Mouse (Mus musculus): ENCODE data around the gene Pcnx3. TPM values are rescaled to one million over a fixed set of nuclear protein-coding genes. Genes with fewer than 3 reads are reported as not detected.

Gene Pcnx3
- total and polyA plus RNA-seq, 3 experiments, result 7.1 to 34.5 (median 28.6) TPM

- peaks cover 14% of the 10 kb centered on the region for H3K79me2 ChIP-seq (replicated peaks; ENCODE audit: control insufficient read depth, extremely low read depth, insufficient read depth, poor library complexity, severe bottlenecking)
- H3K36me3 ChIP-seq (replicated peaks in 1 of 2; ENCODE audit: control insufficient read depth in 1 of 2, insufficient read depth in 1 of 2, low read length in 1 of 2), result peaks cover 36 to 41% of the 10 kb centered on the region in 2 experiments
- dilution Hi-C loops (cut with MboI; ENCODE audit: extremely low pct_ligation_motif_present, extremely low pct_unique_long_range_greater_than_20kb, low sequenced_read_pairs) (no loop called here), in situ Hi-C loops (cut with MboI; ENCODE audit: low pct_ligation_motif_present, low pct_unique_long_range_greater_than_20kb, low sequenced_read_pairs) (no loop called here)
- H3K27ac ChIP-seq (ENCODE audit: insufficient read depth, low read depth), result peak within 1 kb of the TSS; percentile 68
- H3K4me3 ChIP-seq (replicated peaks in 1 of 3; ENCODE audit: low read depth in 2 of 3, low read length in 2 of 3, poor library complexity in 1 of 3), result peak within 1 kb of the TSS; percentile 73 to 85 (median 82)
- TF ChIP-seq PAX5 (IDR thresholded peaks at IDR 0.05; ENCODE audit: low read length) (no peak), TBP (conservative IDR thresholded peaks at IDR 0.05; ENCODE audit: low read depth, low read length) (0 out of 2 replicates have a peak, but pooled peaks have one; percentile 30), CHD2 (IDR thresholded peaks at IDR 0.05; ENCODE audit: low read length) (no peak), MAZ (IDR thresholded peaks at IDR 0.05; ENCODE audit: low read depth, low read length) (no peak), SMC3 (IDR thresholded peaks at IDR 0.05; ENCODE audit: low read depth, low read length) (no peak), IRF4 (IDR thresholded peaks at IDR 0.05; ENCODE audit: low read depth, low read length) (peak; percentile 29; the same call in 1 of the 2 replicates), NRF1 (IDR thresholded peaks at IDR 0.05; ENCODE audit: low read depth, low read length) (peak; percentile 87), USF1 (IDR thresholded peaks at IDR 0.05; ENCODE audit: low read depth, low read length) (no peak), CTCF (conservative IDR thresholded peaks at IDR 0.05 in 1 of 2, IDR thresholded peaks at IDR 0.05 in 1 of 2; ENCODE audit: low read depth in 2 of 2, low read length in 2 of 2) (no peak), JUN (IDR thresholded peaks at IDR 0.05; ENCODE audit: insufficient read depth, low read depth, low read length) (no peak), RAD21 (IDR thresholded peaks at IDR 0.05; ENCODE audit: low read depth, low read length) (no peak), POLR2AphosphoS2 (IDR thresholded peaks at IDR 0.05; ENCODE audit: low read depth, low read length) (0 out of 2 replicates have a peak, but pooled peaks have one; percentile 43), UBTF (IDR thresholded peaks at IDR 0.05; ENCODE audit: low read depth, low read length) (no peak), ELF1 (IDR thresholded peaks at IDR 0.05; ENCODE audit: low read depth, low read length) (peak; percentile 85), MAFK (IDR thresholded peaks at IDR 0.05; ENCODE audit: insufficient replicate concordance, low read length) (no peak), KAT2A (IDR thresholded peaks at IDR 0.05; ENCODE audit: insufficient replicate concordance, low read length) (no peak), MYC (IDR thresholded peaks at IDR 0.05; ENCODE audit: low read depth, low read length) (no peak), POLR2A (IDR thresholded peaks at IDR 0.05; ENCODE audit: low read depth, low read length) (peak; percentile 90), JUND (conservative IDR thresholded peaks at IDR 0.05; ENCODE audit: low read depth, low read length) (no peak), E2F4 (IDR thresholded peaks at IDR 0.05; ENCODE audit: insufficient replicate concordance, low read depth, low read length) (no peak), SIN3A (IDR thresholded peaks at IDR 0.05; ENCODE audit: low read length) (peak; percentile 78), TCF12 (IDR thresholded peaks at IDR 0.05; ENCODE audit: low read depth, low read length) (peak; percentile 47; the same call in 1 of the 2 replicates), MAX (IDR thresholded peaks at IDR 0.05; ENCODE audit: low read length) (peak; percentile 67), EP300 (IDR thresholded peaks at IDR 0.05; ENCODE audit: low read length) (no peak), ZMIZ1 (IDR thresholded peaks at IDR 0.05; ENCODE audit: low read depth, low read length) (peak; percentile 82), ZKSCAN1 (IDR thresholded peaks at IDR 0.05; ENCODE audit: borderline replicate concordance, low read depth, low read length) (no peak), ETS1 (conservative IDR thresholded peaks at IDR 0.05; ENCODE audit: low read depth, low read length) (peak; percentile 41; the same call in 1 of the 2 replicates), GABPA (IDR thresholded peaks at IDR 0.05; ENCODE audit: insufficient replicate concordance, low read depth, low read length) (no peak), ZNF384 (IDR thresholded peaks at IDR 0.05; ENCODE audit: low read depth, low read length) (no peak), MXI1 (IDR thresholded peaks at IDR 0.05; ENCODE audit: low read depth, low read length) (peak; percentile 69), CHD1 (IDR thresholded peaks at IDR 0.05; ENCODE audit: low read depth, low read length) (no peak), BHLHE40 (IDR thresholded peaks at IDR 0.05; ENCODE audit: low read depth, low read length) (no peak; the same call in 1 of the 2 replicates), ZC3H11A (IDR thresholded peaks at IDR 0.05; ENCODE audit: low read depth, low read length) (no peak), MEF2A (IDR thresholded peaks at IDR 0.05; ENCODE audit: borderline replicate concordance, low read depth, low read length) (0 out of 2 replicates have a peak, but pooled peaks have one; percentile 12), USF2 (conservative IDR thresholded peaks at IDR 0.05; ENCODE audit: low read depth, low read length) (no peak; the same call in 1 of the 2 replicates), HCFC1 (IDR thresholded peaks at IDR 0.05; ENCODE audit: low read depth, low read length) (0 out of 2 replicates have a peak, but pooled peaks have one; percentile 33), NELFE (IDR thresholded peaks at IDR 0.05; ENCODE audit: low read depth, low read length) (peak; percentile 89)
- H3K9me3 ChIP-seq (replicated peaks; ENCODE audit: low read length), result no peaks in the 10 kb centered on the region
- peak within 1 kb of the TSS; percentile 76 for H3K4me2 ChIP-seq (ENCODE audit: insufficient read depth, low read depth, poor library complexity, severe bottlenecking)
- H3K4me1 ChIP-seq (ENCODE audit: control insufficient read depth in 1 of 2, insufficient read depth in 2 of 2), result peaks cover 6 to 28% of the 10 kb centered on the region in 2 experiments
- no peaks in the 10 kb centered on the region for H3K27me3 ChIP-seq (replicated peaks)
- peak; percentile 85 for DNase-seq (ENCODE audit: extremely low read depth)
- peak within 1 kb of the TSS; percentile 79 for H3K9ac ChIP-seq (ENCODE audit: insufficient read depth, low read depth)
Observed at GRCm38 (mm10) chr19:5637069-5638047, 51.4 kb downstream of the Pcnx3 start, which contains the start of gene Rela. TSS of gene Rela (plus strand) at chr19:5637483.
